Mouse (Mus musculus) macrophage (primary cell): ENCODE data around the gene Smarcc1. TPM values are rescaled to one million over a fixed set of nuclear protein-coding genes. Genes with fewer than 3 reads are reported as not detected.
A peak's percentile ranks its signal among the peaks of the same experiment; 100 is the strongest.
"Not testable (repeated sequence)": the region's sequence is repeated elsewhere in the genome, so short reads cannot be mapped to it uniquely, and the experiment has no call there.

Experiments
- H3K27ac ChIP-seq: fragments of 350-480 bp; formaldehyde crosslinking; 2 replicates; pipeline ENCODE4 v1.9.0; 2021
- H3K36me3 ChIP-seq: fragments of 350-480 bp; formaldehyde crosslinking; 2 replicates; pipeline ENCODE4 v1.9.0; 2021; ENCODE audit errors: inconsistent target
- H3K4me3 ChIP-seq: fragments of 350-480 bp; formaldehyde crosslinking; 2 replicates; pipeline ENCODE4 v1.9.0; 2021; ENCODE audit errors: inconsistent target
- H3K79me2 ChIP-seq: fragments of 350-480 bp; formaldehyde crosslinking; 2 replicates; pipeline ENCODE4 v1.9.0; 2021; ENCODE audit errors: inconsistent target
- WGBS: methylation state at CpG from one replicate; pipeline ENCODE4 v1.1.7; 2026; ENCODE audit warnings: inconsistent platforms; ENCODE audit not compliant: missing documents; 5-methylcytosine and 5-hydroxymethylcytosine counted together
- polyA plus RNA-seq: library from polyadenylated mRNA; stranded (reverse); fragments of 250-400 nt; gene quantifications from 3 replicates; pipeline ENCODE4 v1.2.4, GENCODE M21; 2018; ENCODE audit warnings: inconsistent platforms
- total RNA-seq, 78 experiments: library from RNA; depleted of rRNA; stranded (reverse); fragments of 250-400 nt; gene quantifications; 1 replicate in 9 of 78; 2 replicates in 24 of 78; 3 replicates in 43 of 78; 4 replicates in 2 of 78; pipeline ENCODE4 v1.2.4; 2018; ENCODE audit warnings: inconsistent platforms in 56 of 78

The Smarcc1 gene
- total RNA-seq (2018; cell fraction: chromatin; rRNA removed): 10 to 100 TPM; 13.9 to 85.5 (median 66.6) TPM
- total RNA-seq (2018; cell fraction: cytosol; rRNA removed): 10 to 100 TPM; 20.4 to 37.4 (median 32.4) TPM
- 10 to 100 TPM; 16.5 to 79.1 (median 32.6) TPM for total RNA-seq (2018; cell fraction: nucleus; rRNA removed)
- 20.5 to 39.6 TPM (median 35.3 TPM) in 3 replicates for polyA plus RNA-seq

DNA sequence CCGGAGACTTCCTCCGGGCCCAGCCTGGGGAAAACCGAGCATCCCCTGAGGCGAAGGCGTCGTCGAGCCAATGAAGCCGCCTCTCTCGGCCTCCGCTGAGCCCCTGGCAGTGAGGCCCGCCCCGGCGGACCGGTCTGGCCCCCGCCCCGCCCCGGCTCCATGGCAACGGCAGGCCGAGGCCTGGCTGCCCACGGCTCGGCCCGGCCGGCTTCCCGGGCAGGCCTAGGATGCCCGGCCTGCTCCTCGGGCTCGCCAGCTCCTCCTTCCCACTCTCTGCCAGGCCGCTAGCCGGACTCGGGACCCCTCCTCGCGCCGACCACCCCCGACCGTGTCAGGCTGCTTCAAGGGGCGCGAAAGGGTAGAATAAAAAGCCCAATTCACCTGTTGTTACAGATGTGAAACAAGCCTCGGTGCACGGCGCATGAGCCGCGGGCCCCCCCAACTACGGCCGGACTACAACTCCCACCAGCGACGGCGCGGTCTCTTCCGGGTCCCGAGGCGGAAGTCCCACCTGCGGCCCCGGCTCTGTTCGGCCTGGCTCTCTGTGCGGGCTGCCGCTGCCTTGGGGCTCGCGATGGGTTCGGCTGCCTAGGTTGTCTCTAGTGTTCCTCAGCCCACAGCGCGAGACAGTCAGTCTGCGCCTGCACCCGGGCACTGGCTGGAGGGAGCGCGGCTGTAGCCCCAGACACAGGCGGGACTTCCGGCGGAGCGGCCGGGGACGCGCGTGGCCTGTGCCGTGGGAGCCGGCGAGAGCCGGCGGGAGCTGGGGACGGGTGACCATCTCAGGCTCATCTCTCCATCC, at the start of gene Smarcc1:
Gene Smarcc1, plus strand, starts transcription at position 732 of the 802 bp plus-strand sequence.
- Histone ChIP-seq H3K36me3 (peaks cover 17% of the 10 kb centered on the region; the same call in 1 of the 2 replicates), H3K27ac (peak within 1 kb of the TSS; percentile 40), H3K4me3 (peak within 1 kb of the TSS; percentile 84), H3K79me2 (peaks cover 34% of the 10 kb centered on the region)
- WGBS: under 1% methylated on average over 77 of the region's 79 CpGs

DNA sequence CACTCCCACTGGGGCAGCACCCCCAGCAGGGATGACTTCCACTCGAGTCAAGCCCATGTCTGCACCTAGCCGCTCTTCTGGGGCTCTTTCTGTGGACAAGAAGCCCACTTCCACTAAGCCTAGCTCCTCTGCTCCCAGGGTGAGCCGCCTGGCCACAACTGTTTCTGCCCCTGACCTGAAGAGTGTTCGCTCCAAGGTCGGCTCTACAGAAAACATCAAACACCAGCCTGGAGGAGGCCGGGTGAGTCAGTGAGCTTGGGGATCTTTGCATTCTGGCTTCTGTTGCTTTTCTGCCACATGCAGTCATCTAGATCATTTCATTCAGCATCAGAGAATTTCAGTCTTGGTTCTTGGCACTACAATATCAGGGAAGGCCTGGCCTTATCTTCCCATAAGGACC, 48.8 kb upstream of the Smarcc1 start:
- Histone ChIP-seq H3K27ac (no peak overlapping the region), H3K36me3 (peaks cover 33% of the 10 kb centered on the region), H3K4me3 (no peak overlapping the region), H3K79me2 (no peaks in the 10 kb centered on the region)
- WGBS: 93% methylated on average over 6 of the region's 6 CpGs

DNA sequence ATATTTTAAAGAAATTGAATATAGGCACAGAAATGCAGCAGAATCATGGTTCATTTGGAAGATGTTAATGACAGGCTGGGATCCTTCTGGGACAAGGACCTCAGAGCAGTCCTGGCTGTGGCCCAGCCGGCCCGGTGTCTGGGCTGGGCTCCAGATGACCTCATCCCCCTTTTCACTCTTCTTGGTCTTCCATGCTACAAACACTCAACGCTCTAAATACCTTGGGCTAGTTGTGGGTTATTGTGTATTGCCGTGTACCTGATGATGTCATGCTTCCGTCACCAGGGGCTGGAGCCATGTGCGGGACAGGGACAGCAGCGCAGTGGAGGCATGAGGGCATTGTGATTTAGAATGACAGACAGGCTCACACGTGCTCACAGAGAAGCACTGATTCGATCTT, 47.1 kb upstream of the Smarcc1 start:
- Histone ChIP-seq H3K36me3 (peaks cover 44% of the 10 kb centered on the region), H3K79me2 (no peaks in the 10 kb centered on the region), H3K4me3 (no peak overlapping the region), H3K27ac (peak overlapping the region; percentile 27; the same call in 1 of the 2 replicates)
- WGBS: 93% methylated on average over 9 of the region's 9 CpGs

DNA sequence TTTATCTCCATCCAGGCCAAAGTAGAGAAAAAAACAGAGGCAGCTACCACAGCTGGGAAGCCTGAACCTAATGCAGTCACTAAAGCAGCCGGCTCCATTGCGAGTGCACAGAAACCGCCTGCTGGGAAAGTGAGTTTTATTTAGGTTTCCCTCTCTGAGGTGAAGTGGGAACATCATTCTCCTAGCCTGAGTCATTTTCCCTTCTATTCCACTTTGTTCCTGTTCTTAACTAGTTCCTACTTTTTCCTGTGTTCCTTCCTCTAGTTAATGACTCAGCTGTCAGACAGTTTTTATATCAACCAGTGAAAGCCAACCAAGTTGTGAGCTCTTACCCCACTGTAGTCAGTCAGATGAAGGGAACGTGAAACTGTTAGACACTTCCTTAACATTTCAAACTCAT, 46.5 kb upstream of the Smarcc1 start:
- WGBS: 66% methylated on average over 4 of the region's 4 CpGs
- Histone ChIP-seq H3K79me2 (no peaks in the 10 kb centered on the region), H3K36me3 (peaks cover 44% of the 10 kb centered on the region), H3K4me3 (no peak overlapping the region), H3K27ac (peak overlapping the region; percentile 34)

DNA sequence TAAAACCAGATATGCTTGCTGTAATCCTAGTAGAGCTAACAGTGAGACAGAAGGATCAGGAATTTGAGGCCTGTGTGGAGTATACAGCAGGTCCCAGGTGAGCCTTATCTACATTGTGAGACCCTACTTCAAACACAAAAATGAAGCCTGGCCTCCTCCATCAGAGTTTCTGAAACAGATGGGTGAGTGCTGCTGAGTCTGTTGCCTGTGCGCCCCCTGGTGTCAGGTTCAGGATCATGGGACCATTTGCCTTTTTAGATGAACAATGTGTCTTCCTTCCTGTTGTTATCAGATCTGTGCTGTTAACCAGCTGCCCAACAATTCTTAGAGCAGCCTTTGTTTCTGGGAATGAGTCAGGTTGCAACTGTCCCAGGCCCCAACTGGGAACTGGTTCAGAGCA, 45.7 kb upstream of the Smarcc1 start:
- WGBS: 40% methylated on average over 1 of the region's 1 CpGs
- no peaks in the 10 kb centered on the region for H3K79me2 ChIP-seq
- no peak overlapping the region for H3K4me3 ChIP-seq
- H3K27ac ChIP-seq: peak overlapping the region; percentile 34; the same call in 1 of the 2 replicates
- peaks cover 44% of the 10 kb centered on the region for H3K36me3 ChIP-seq

DNA sequence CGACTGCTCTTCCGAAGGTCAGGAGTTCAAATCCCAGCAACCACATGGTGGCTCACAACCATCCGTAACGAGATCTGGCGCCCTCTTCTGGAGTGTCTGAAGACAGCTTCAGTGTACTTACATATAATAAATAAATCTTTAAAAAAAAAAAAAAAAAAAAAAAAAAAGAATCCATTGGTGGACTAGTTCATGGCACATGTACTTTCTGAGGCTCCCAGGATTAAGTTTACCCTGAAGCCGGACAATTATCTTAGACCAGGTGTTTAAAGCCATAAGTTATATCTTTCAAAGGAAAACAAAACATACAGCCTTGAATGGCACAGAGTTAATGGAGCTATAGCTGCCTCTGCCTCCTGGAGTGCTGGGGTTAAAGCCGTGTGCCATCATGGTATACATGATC, 41.0 kb upstream of the Smarcc1 start:
- peaks cover 52% of the 10 kb centered on the region for H3K36me3 ChIP-seq
- H3K27ac ChIP-seq: not testable (repeated sequence)
- WGBS: 95% methylated on average over 4 of the region's 7 CpGs

DNA sequence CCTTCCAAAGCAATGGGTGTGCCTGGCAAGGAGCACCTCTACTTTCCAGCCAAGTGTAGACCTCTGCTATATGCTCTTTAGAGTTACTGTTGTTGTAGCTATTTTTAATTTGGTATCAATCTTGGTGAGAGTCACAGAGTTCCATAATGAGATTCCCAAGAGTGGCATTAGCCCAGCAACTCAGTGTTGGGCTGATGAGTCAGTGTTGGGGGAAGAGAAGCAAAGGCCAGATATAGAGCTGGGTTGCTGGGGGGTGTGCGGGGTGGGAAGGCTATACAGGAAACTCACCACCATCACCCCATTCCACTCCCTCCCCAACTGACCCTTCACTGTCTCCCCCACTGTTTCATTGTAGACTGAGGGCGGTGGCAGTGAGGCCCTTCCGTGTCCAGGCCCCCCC, 36.4 kb upstream of the Smarcc1 start:
- Histone ChIP-seq H3K4me3 (no peak overlapping the region), H3K36me3 (peaks cover 71% of the 10 kb centered on the region), H3K27ac (no peak overlapping the region), H3K79me2 (no peaks in the 10 kb centered on the region)
- 92% methylated on average over 3 of the region's 3 CpGs for WGBS

More for the DNA sequence above, 41.0 kb upstream of the Smarcc1 start:
- not testable (repeated sequence) for H3K79me2 ChIP-seq, H3K4me3 ChIP-seq

DNA sequence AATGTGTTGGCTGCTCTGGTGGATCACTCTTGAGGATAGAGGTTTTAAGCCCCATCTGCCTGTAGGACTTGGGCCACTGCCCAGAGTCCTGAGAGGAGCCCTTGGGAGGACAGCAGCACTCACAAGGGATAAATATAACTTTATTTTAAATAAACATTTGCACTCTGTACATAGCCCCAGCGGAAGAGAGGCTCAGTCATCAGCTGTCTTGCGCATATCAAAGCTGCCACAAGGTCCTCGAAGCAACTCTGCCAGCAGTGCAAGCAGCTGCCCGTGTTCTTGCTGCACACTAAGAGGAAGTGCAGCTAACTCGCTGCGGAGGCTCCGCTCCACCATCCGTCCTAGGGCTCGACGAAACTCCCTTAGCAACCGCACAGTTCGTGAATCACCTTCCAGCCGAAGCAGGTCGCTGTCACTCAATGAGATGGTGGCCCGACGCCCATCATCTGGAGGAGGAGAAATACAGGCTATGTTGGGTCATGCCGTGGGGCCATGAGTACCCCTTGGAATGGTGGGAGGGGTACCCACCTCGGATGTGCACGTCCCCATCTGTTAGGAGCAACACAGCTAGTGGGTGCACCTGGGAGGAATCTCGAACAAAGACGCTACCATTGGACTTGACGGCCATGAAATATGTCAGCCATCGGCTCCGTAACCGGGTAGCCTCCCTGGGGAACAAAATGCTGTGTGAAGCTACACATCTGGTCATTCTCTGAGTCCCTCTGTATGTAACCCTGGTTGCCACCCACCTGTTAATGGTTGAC, 33.1 kb upstream of the Smarcc1 start:
- no peak overlapping the region for H3K27ac ChIP-seq
- no peak overlapping the region for H3K4me3 ChIP-seq
- peaks cover 83% of the 10 kb centered on the region for H3K36me3 ChIP-seq
- 91% methylated on average over 25 of the region's 25 CpGs for WGBS
- H3K79me2 ChIP-seq: no peaks in the 10 kb centered on the region

DNA sequence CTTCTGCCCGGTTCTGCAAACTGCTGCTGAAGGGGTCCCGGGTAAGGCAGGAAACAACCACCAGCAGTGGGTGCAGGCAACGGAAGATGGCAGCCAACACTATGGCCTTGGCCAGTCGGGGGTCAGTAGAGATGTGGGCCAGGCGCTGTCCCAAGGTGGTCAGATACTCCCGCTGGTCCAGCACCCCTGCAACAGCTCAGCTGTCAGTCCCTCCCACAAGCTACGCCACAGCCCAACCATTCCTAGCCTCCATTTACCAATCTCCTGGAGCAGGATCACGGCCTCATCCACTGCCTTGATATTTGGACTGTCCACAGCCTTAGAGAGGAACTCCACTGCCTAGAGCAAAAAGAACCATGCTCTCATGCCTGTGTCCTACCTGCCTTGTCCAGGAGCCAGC, 31.8 kb upstream of the Smarcc1 start:
- H3K79me2 ChIP-seq: no peaks in the 10 kb centered on the region
- no peak overlapping the region for H3K27ac ChIP-seq
- H3K36me3 ChIP-seq: peaks cover 81% of the 10 kb centered on the region
- no peak overlapping the region for H3K4me3 ChIP-seq
- 98% methylated on average over 8 of the region's 8 CpGs for WGBS

DNA sequence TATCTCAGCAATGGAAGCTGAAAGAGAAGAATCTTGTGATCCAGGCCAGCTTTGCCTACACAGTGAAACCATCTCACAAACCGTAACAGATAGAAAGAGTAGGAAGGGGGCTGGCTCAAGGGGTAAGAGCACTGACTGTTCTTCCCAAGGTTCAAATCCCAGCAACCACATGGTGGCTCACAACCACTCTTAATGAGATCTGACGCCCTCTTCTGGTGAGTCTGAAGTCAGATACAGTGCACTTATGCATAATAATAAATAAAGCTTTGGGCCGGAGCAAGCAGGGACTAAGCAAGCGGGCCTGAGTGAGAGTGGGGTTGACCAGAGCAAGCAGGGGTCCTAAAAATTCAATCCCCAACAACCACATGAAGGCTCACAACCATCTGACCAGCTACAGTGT, 24.2 kb upstream of the Smarcc1 start:
- Histone ChIP-seq H3K4me3 (no peak overlapping the region), H3K79me2 (no peaks in the 10 kb centered on the region), H3K27ac (no peak overlapping the region), H3K36me3 (peaks cover 81% of the 10 kb centered on the region)
- 94% methylated on average over 4 of the region's 4 CpGs for WGBS

DNA sequence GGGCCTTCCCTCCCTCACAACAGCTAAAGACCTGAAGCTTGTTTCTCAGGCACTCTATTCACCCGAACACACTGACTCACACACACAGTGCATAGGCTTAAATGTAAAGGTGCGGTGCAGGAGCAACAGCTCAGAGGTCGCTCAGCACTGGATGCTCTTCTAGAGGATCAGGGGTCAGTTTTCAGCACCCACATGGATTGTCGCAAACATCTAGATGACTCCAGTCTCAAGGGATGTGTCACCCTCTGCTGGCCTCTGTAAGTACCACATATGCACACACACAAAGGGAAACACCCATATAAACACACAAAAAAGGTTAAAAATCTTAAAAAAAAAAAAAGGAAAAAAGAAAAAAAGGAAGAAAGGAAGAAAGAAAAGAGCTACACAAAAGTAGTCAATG, 22.7 kb upstream of the Smarcc1 start:
- WGBS: 94% methylated on average over 4 of the region's 4 CpGs
- Histone ChIP-seq H3K4me3 (no peak overlapping the region), H3K36me3 (peaks cover 77% of the 10 kb centered on the region)

DNA sequence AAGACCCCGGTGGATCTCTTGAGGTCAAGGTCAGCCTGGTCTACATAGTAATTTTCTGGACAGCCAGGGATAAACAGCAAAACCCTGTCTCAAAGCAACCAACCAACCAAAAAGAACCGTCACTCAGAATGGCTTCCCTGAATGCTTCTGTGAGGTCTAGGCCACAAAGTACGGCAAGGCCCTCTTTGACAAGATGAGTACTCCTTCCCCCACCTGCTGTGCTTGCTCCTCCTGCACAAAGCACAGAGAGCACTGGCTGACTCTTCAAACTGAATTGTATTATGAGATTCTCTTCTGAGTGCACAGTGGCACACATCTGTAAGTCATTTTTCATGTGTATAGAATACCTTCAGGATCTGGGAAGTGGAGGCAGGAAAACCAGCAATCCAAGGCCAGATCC, 19.7 kb upstream of the Smarcc1 start:
- Histone ChIP-seq H3K27ac (no peak overlapping the region), H3K4me3 (no peak overlapping the region), H3K36me3 (peaks cover 47% of the 10 kb centered on the region), H3K79me2 (peaks cover 16% of the 10 kb centered on the region; the same call in 1 of the 2 replicates)
- 93% methylated on average over 3 of the region's 3 CpGs for WGBS

More for the DNA sequence above, 22.7 kb upstream of the Smarcc1 start:
- no peak overlapping the region for H3K27ac ChIP-seq
- H3K79me2 ChIP-seq: peaks cover 6% of the 10 kb centered on the region; the same call in 1 of the 2 replicates

DNA sequence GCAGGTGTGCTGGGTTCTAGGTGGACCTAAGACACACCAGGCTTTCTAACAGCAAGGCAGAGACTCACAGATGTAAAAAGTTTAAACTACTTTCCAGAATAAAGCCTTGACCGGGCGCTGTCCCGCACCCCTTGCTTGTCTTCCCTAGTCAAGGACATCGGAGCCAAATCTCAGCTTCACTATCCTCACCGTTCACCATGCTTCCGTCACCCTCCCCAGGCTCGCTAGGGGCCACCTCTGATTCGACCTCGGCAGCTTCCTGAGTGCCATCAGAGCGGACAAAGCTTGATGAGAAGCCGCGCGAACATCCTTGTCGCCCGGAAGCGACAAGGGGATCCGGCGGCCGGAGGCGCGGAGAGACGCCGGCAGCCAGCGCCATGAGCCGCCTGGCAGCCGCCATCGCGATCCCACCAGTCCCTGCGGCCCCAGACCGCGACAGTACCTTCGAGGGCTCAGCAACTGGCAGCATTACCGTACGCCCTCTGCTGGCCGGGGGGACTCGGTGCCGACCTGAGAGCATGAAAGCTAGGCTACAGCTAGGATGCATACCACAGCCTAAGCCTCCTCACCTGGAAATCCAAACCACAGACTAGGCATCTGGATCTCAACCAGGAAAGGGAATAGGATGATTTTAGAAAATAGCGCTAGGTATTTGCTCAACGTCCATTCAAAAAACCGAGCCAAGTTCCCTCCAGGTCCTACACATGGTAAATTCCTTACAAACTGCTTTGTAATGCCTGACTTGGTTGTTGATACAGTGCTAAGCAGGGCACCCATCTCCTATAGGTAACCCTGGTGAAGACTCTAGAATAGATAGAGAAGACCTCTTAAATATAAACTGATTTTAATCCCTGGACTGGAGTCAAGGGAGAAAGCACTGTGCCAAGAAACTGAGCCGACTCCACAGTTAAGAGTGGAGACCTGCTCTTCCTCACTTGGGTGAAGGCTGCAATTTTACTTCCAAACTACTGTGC, 16.6 kb upstream of the Smarcc1 start:
- Histone ChIP-seq H3K27ac (peak overlapping the region; percentile 32; the same call in 1 of the 2 replicates), H3K36me3 (peaks cover 32% of the 10 kb centered on the region), H3K79me2 (peaks cover 16% of the 10 kb centered on the region; the same call in 1 of the 2 replicates), H3K4me3 (peak overlapping the region; percentile 89)
- WGBS: 5% methylated on average over 41 of the region's 41 CpGs
